Mouse (Mus musculus) liver, postnatal 0 days (tissue): ENCODE measurements at regions not wholly inside any gene's neighbourhood (a gene's known extent, or its start where the extent isn't known, plus 50 kb on each side); places are given as distances from the start of the nearest gene placed in this dataset.

Source experiments
- CTCF ChIP-seq: sonication (generic); IDR thresholded peaks from 2 replicates; pipeline ENCODE4 v1.5.1; 2016; ENCODE audit warnings: antibody characterized with exemption, low read depth
- EP300 ChIP-seq: IDR thresholded peaks from 2 replicates; pipeline ENCODE4 v1.6.1; 2016; ENCODE audit warnings: antibody characterized with exemption, low read depth, mild to moderate bottlenecking

DNA sequence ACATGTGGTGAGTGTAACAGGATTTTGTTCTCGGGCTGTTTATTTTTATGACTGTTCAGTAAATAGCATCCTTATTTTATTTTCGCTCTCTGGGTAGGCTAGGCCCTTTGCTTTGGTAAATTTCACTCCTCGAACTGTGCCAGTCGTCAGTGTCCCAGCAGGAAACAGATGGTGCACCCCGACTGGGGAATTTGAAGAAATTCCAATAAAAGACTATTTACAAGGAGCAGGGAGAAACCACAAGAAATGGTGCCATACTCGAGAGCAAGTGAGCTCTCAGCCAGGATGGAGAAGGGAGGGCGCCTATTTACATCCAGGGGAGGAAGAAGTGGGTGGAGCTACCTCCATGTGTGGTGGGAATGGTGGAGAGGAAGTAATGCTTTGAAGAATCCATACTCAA is 213.0 kb downstream of the Zfp326 start:
- TF ChIP-seq CTCF (no peak), EP300 (no peak)
